Mouse (Mus musculus) cerebellum, postnatal 10 days (tissue): ENCODE measurements at regions not wholly inside any gene's neighbourhood (a gene's known extent, or its start where the extent isn't known, plus 50 kb on each side); places are given as distances from the start of the nearest gene placed in this dataset.
"Not testable (repeated sequence)": the region's sequence is repeated elsewhere in the genome, so short reads cannot be mapped to it uniquely, and the experiment has no call there.

Source experiments
- DNase-seq, 2 experiments: peaks; one replicate each; pipeline ENCODE4 v3.0.0; 2021; ENCODE audit warnings: mixed read lengths in 2 of 2

- no peak for DNase-seq
Measured at GRCm38 (mm10) chr4:27529565-27529964, 1182.9 kb upstream of the Manea start.

GRCm38 (mm10) chr4:27520295-27520694 is 1173.6 kb upstream of the Manea start:
- DNase-seq, result no peak

GRCm38 (mm10) chr4:27504829-27505804 is 1158.4 kb upstream of the Manea start:
- DNase-seq, result peak; percentile 46 to 47

GRCm38 (mm10) chr4:27497926-27498325 is 1151.2 kb upstream of the Manea start:
- DNase-seq, result peak; percentile 37 to 49

GRCm38 (mm10) chr4:27497274-27497673 is 1150.6 kb upstream of the Manea start:
- no peak for DNase-seq

- peak in 1 of 2 experiments; percentile 11 for DNase-seq
Measured at GRCm38 (mm10) chr4:27491312-27491711, 1144.6 kb upstream of the Manea start.

- DNase-seq, result no peak
Measured at GRCm38 (mm10) chr4:27449901-27450300, 1103.2 kb upstream of the Manea start.

- no peak for DNase-seq
Measured at GRCm38 (mm10) chr4:27446310-27446709, 1099.6 kb upstream of the Manea start.

GRCm38 (mm10) chr4:27429210-27429789 is 1082.6 kb upstream of the Manea start:
- peak in 1 of 2 experiments; percentile 10 for DNase-seq

GRCm38 (mm10) chr4:27425902-27426301 is 1079.2 kb upstream of the Manea start:
- DNase-seq, result peak; percentile 99

- DNase-seq, result peak; percentile 61 to 68
Measured at GRCm38 (mm10) chr4:27423846-27424245, 1077.2 kb upstream of the Manea start.

GRCm38 (mm10) chr4:27418517-27418916 is 1071.8 kb upstream of the Manea start:
- DNase-seq, result peak; percentile 86 to 90

- DNase-seq, result not testable (repeated sequence)
Measured at GRCm38 (mm10) chr4:27384941-27385340, 1038.2 kb upstream of the Manea start.

- DNase-seq, result no peak
Measured at GRCm38 (mm10) chr4:27346892-27347291, 1000.2 kb upstream of the Manea start.

GRCm38 (mm10) chr4:27333279-27333678 is 986.6 kb upstream of the Manea start:
- no peak for DNase-seq
